Mouse (Mus musculus) megakaryocyte, embryonic 14.5 days (primary cell): ENCODE results near the gene Uqcr11.

Source experiments
- FLI1 ChIP-seq: IDR thresholded peaks from 2 replicates; pipeline ENCODE4 v1.6.1; 2012; ENCODE audit warnings: low read length, inconsistent platforms, mixed read lengths
- GATA1 ChIP-seq: IDR thresholded peaks from 3 replicates; pipeline ENCODE4 v1.6.1; 2012; ENCODE audit warnings: mixed read lengths, low read length, inconsistent platforms, borderline replicate concordance

DNA sequence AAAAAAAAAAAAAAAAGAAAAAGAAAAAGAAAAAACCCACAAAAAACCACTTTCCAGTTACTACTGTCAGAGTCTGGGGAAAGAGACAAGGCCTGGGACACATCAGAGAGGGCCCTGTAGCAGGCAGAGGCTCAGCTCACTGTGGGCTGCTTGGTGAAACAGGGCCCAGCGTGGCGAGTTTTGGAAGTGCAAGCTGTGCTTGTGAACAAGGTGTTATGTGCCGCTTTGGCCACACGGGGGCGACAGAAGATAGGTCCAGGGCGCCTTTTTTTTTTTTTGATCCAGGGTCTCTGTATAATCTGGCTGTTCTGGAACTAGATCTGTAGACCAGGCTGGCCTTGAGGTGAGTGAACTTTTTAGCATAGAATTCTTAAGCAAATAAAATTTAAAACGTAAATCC, 30.5 kb downstream of the Uqcr11 start:
- TF ChIP-seq FLI1 (no peak), GATA1 (no peak)
